Mouse (Mus musculus): Measurements from ENCODE around the gene Arl8b. TPM values are rescaled to one million over a fixed set of nuclear protein-coding genes. Genes with fewer than 3 reads are reported as not detected.

Gene Arl8b
- polyA plus RNA-seq, 1 experiment from 2014 or later = 104 TPM

DNA sequence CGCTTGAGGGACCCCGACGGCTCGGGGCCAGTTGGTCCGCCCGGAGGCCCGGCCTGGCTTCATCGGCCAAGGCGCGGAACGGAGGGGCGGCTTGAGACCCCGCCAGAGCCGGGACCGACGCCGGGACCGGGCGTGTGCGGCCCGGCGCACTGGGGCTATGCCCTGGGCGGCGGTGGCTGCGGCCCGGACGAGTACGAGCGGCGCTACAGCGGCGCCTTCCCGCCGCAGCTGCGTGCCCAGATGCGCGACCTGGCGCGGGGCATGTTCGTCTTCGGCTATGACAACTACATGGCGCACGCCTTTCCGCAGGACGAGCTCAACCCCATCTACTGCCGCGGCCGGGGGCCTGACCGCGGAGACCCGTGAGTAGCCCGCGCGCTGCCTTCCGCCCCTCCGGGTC lies 46.0 kb downstream of the Arl8b start:
- no peaks in the 10 kb centered on the region for H3K27me3 ChIP-seq (replicated peaks; ENCODE audit: control insufficient read depth, insufficient read depth, low read length)
- 0% methylated on average over 56 of the region's 56 CpGs for WGBS
- H3K4me3 ChIP-seq (replicated peaks; ENCODE audit: low read length) = peak overlapping the region; percentile 81
- H3K27ac ChIP-seq (ENCODE audit: low read length) = peak overlapping the region; percentile 49; the same call in 1 of the 2 replicates
- peak overlapping the region; percentile 74 for H3K9ac ChIP-seq (replicated peaks; ENCODE audit: low read depth, low read length)
- ATAC-seq = peak; percentile 59
- no peaks in the 10 kb centered on the region for H3K36me3 ChIP-seq (ENCODE audit: control insufficient read depth, insufficient read depth)
- H3K9me3 ChIP-seq (ENCODE audit: control insufficient read depth, low read length) = no peaks in the 10 kb centered on the region
- H3K4me1 ChIP-seq (replicated peaks; ENCODE audit: control insufficient read depth, insufficient read depth, low read length) = peaks cover 16% of the 10 kb centered on the region
- peak overlapping the region; percentile 80 for H3K4me2 ChIP-seq (ENCODE audit: low read length)

DNA sequence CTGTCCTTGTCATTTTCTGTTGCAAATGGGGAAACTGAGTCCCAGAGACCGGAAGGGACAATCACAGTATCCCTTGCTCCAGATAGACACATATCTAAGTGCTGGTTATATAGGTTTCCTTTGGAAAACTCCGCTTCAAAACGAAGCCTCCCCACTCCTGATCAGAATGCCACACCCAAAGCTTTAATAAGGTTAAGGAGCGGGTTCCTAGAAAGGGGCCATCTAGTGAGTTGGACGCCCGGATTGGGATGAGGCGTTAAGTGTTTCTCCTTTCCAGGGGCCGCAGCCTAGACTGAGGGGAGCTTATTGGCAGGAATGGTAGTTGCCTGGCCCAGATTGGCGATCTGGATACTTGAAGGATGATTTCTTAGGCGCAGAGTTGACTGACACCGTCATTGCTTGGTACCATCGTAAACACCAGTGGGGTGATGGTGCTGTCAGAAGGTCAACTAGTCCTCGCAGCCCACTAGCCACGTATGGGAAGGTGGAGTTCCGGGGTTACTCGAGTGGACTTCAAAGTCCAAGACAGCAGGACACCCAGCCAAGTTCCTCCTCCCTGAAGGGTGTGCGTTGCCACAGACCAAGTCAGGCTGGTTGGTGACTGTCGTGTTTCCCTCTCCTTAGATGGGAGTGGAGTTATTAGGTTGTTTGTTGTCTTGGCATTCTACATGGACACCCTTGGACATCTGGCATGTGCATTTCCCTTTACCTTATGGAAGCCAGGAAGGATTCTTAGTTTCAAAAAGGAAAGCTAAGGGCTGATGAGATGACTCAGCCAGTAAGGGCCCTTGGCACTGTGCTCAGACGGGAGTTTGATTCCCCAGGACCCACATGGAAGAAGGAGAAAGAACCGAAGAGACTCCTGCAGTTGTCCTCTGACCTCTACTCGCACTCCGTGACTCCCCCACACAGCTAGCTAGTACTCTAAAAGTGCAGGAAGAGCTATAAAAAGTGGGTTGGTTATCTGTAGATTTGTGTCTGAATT lies 46.8 kb downstream of the Arl8b start:
- peak overlapping the region; percentile 80 for H3K4me2 ChIP-seq (ENCODE audit: low read length)
- H3K27me3 ChIP-seq (replicated peaks; ENCODE audit: control insufficient read depth, insufficient read depth, low read length) = no peaks in the 10 kb centered on the region
- ATAC-seq = no peak
- no peaks in the 10 kb centered on the region for H3K36me3 ChIP-seq (ENCODE audit: control insufficient read depth, insufficient read depth)
- 29% methylated on average over 22 of the region's 22 CpGs for WGBS
- H3K9ac ChIP-seq (replicated peaks; ENCODE audit: low read depth, low read length) = peak overlapping the region; percentile 74
- peak overlapping the region; percentile 81 for H3K4me3 ChIP-seq (replicated peaks; ENCODE audit: low read length)
- H3K4me1 ChIP-seq (replicated peaks; ENCODE audit: control insufficient read depth, insufficient read depth, low read length) = peaks cover 16% of the 10 kb centered on the region
- H3K9me3 ChIP-seq (ENCODE audit: control insufficient read depth, low read length) = no peaks in the 10 kb centered on the region
- no peak overlapping the region for H3K27ac ChIP-seq (ENCODE audit: low read length)

DNA sequence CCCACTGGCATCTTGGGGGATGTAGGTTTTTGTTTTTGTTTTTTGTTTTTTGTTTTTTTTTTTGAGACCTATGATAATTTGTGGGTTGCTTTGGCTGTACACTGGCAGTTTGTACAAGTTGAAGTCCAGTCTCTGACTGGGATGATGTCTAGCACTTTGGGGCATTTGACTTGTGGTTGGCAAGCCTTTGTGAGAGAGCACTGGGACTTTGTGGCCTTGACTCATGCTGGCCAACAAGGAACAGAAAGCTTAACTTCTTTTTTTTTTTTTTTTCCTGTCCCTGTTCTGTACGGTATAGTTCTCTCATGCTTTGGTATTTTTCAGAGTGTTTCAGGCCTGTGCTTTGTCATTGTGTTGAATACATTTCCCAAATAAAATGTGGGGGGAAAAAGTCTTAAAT lies 49.3 kb downstream of the Arl8b start:
- Histone ChIP-seq H3K4me3 (replicated peaks; ENCODE audit: low read length) (no peak overlapping the region), H3K27me3 (replicated peaks; ENCODE audit: control insufficient read depth, insufficient read depth, low read length) (no peaks in the 10 kb centered on the region), H3K36me3 (ENCODE audit: control insufficient read depth, insufficient read depth) (no peaks in the 10 kb centered on the region), H3K9me3 (ENCODE audit: control insufficient read depth, low read length) (no peaks in the 10 kb centered on the region), H3K4me2 (ENCODE audit: low read length) (no peak overlapping the region), H3K27ac (ENCODE audit: low read length) (no peak overlapping the region), H3K4me1 (replicated peaks; ENCODE audit: control insufficient read depth, insufficient read depth, low read length) (peaks cover 16% of the 10 kb centered on the region), H3K9ac (replicated peaks; ENCODE audit: low read depth, low read length) (no peak overlapping the region)
- WGBS = 72% methylated on average over 1 of the region's 1 CpGs
- no peak for ATAC-seq

DNA sequence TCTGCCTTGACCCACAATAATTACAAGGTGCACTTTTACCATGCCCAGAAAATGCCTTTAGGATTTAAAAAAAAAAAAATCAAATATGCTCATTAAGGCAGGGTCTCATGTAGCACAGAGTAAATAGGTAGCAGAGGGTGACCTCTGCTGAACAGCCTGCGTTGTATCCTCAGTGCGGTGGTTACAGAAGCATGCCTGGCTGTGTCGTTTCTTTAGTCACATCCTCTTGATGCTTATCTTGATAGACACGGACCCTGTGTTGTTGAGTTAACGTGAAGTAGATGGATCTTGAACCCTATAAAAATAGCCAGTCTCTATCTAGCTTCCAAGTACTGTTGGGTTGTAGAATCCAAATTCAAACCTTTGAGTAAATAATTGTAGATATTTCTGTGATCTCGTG lies 50.1 kb downstream of the Arl8b start:
- H3K9ac ChIP-seq (replicated peaks; ENCODE audit: low read depth, low read length) = no peak overlapping the region
- H3K9me3 ChIP-seq (ENCODE audit: control insufficient read depth, low read length) = no peaks in the 10 kb centered on the region
- H3K36me3 ChIP-seq (ENCODE audit: control insufficient read depth, insufficient read depth) = no peaks in the 10 kb centered on the region
- no peak for ATAC-seq
- H3K27ac ChIP-seq (ENCODE audit: low read length) = no peak overlapping the region
- no peak overlapping the region for H3K4me2 ChIP-seq (ENCODE audit: low read length)
- WGBS = 92% methylated on average over 6 of the region's 6 CpGs
- H3K4me3 ChIP-seq (replicated peaks; ENCODE audit: low read length) = no peak overlapping the region
- H3K27me3 ChIP-seq (replicated peaks; ENCODE audit: control insufficient read depth, insufficient read depth, low read length) = no peaks in the 10 kb centered on the region
- H3K4me1 ChIP-seq (replicated peaks; ENCODE audit: control insufficient read depth, insufficient read depth, low read length) = peaks cover 14% of the 10 kb centered on the region

GRCm38 (mm10) chr6:108833963-108834697 lies 51.2 kb downstream of the Arl8b start:
- Histone ChIP-seq H3K9ac (replicated peaks; ENCODE audit: low read depth, low read length) (no peak overlapping the region), H3K27ac (ENCODE audit: low read length) (no peak overlapping the region), H3K27me3 (replicated peaks; ENCODE audit: control insufficient read depth, insufficient read depth, low read length) (no peaks in the 10 kb centered on the region), H3K4me3 (replicated peaks; ENCODE audit: low read length) (no peak overlapping the region), H3K4me1 (replicated peaks; ENCODE audit: control insufficient read depth, insufficient read depth, low read length) (peaks cover 11% of the 10 kb centered on the region), H3K9me3 (ENCODE audit: control insufficient read depth, low read length) (no peaks in the 10 kb centered on the region), H3K36me3 (ENCODE audit: control insufficient read depth, insufficient read depth) (no peaks in the 10 kb centered on the region), H3K4me2 (ENCODE audit: low read length) (no peak overlapping the region)
- 90% methylated on average over 8 of the region's 8 CpGs for WGBS
- ATAC-seq = no peak

GRCm38 (mm10) chr6:108835765-108836691 lies 53.1 kb downstream of the Arl8b start:
- Histone ChIP-seq H3K36me3 (ENCODE audit: control insufficient read depth, insufficient read depth) (0 out of 2 replicates have a peak, but pooled peaks cover 4% of the 10 kb centered on the region), H3K4me2 (ENCODE audit: low read length) (no peak overlapping the region), H3K4me3 (replicated peaks; ENCODE audit: low read length) (no peak overlapping the region), H3K27ac (ENCODE audit: low read length) (no peak overlapping the region), H3K9ac (replicated peaks; ENCODE audit: low read depth, low read length) (no peak overlapping the region), H3K9me3 (ENCODE audit: control insufficient read depth, low read length) (no peaks in the 10 kb centered on the region), H3K4me1 (replicated peaks; ENCODE audit: control insufficient read depth, insufficient read depth, low read length) (no peaks in the 10 kb centered on the region), H3K27me3 (replicated peaks; ENCODE audit: control insufficient read depth, insufficient read depth, low read length) (no peaks in the 10 kb centered on the region)
- no peak for ATAC-seq
- whole genome bisulfite sequencing = 87% methylated on average over 16 of the region's 16 CpGs

DNA sequence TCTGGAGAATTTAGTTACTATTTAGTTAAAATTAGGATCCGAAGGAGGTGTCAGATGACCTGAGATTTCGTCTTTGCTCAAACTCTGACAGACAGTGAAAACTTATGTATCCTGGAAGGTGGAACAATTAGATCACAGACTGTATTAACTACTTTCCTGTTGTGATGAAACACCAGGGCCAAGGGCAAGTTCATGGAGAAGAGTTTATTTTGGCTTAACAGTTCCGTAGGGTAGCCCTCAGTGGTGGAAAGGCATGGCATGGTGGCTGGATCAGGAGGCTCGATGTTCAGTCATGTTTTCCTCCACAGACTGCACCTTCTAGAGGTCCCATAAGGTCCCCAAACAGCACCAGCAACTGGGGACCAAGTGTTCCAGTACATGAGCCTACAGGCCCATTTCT lies 54.2 kb downstream of the Arl8b start:
- Histone ChIP-seq H3K36me3 (ENCODE audit: control insufficient read depth, insufficient read depth) (0 out of 2 replicates have a peak, but pooled peaks cover 4% of the 10 kb centered on the region), H3K9me3 (ENCODE audit: control insufficient read depth, low read length) (no peaks in the 10 kb centered on the region), H3K27me3 (replicated peaks; ENCODE audit: control insufficient read depth, insufficient read depth, low read length) (no peaks in the 10 kb centered on the region), H3K9ac (replicated peaks; ENCODE audit: low read depth, low read length) (no peak overlapping the region), H3K4me3 (replicated peaks; ENCODE audit: low read length) (no peak overlapping the region), H3K4me2 (ENCODE audit: low read length) (no peak overlapping the region), H3K27ac (ENCODE audit: low read length) (no peak overlapping the region), H3K4me1 (replicated peaks; ENCODE audit: control insufficient read depth, insufficient read depth, low read length) (no peaks in the 10 kb centered on the region)
- no peak for ATAC-seq
- 94% methylated on average over 4 of the region's 4 CpGs for WGBS

- 90% methylated on average over 4 of the region's 4 CpGs for WGBS
- Histone ChIP-seq H3K27me3 (replicated peaks; ENCODE audit: control insufficient read depth, insufficient read depth, low read length) (no peaks in the 10 kb centered on the region), H3K36me3 (ENCODE audit: control insufficient read depth, insufficient read depth) (0 out of 2 replicates have a peak, but pooled peaks cover 4% of the 10 kb centered on the region), H3K9ac (replicated peaks; ENCODE audit: low read depth, low read length) (no peak overlapping the region), H3K4me1 (replicated peaks; ENCODE audit: control insufficient read depth, insufficient read depth, low read length) (no peaks in the 10 kb centered on the region), H3K4me2 (ENCODE audit: low read length) (no peak overlapping the region), H3K9me3 (ENCODE audit: control insufficient read depth, low read length) (no peaks in the 10 kb centered on the region), H3K27ac (ENCODE audit: low read length) (no peak overlapping the region), H3K4me3 (replicated peaks; ENCODE audit: low read length) (no peak overlapping the region)
- ATAC-seq = no peak
Observed at GRCm38 (mm10) chr6:108837958-108838357, 55.1 kb downstream of the Arl8b start.
